Mouse (Mus musculus): ENCODE data around the gene Anks6. TPM values are rescaled to one million over a fixed set of nuclear protein-coding genes. Genes with fewer than 3 reads are reported as not detected.
A peak's percentile ranks its signal among the peaks of the same experiment; 100 is the strongest.

Gene Anks6
- polyA plus RNA-seq, 1 experiment from 2014 or later: 0.14 TPM

GRCm38 (mm10) chr4:47049216-47049615, 8.0 kb downstream of the Anks6 start:
- ATAC-seq: no peak
- 87% methylated on average over 16 of the region's 16 CpGs for WGBS (ENCODE audit: insufficient replicate concordance)

GRCm38 (mm10) chr4:47047765-47048164, 9.5 kb downstream of the Anks6 start:
- no peaks in the 10 kb centered on the region for H3K9me3 ChIP-seq (ENCODE audit: low read length)
- H3K9ac ChIP-seq (replicated peaks): no peak overlapping the region
- no peak overlapping the region for H3K4me2 ChIP-seq (ENCODE audit: low read depth, low read length)
- WGBS (ENCODE audit: insufficient replicate concordance): 79% methylated on average over 4 of the region's 4 CpGs
- H3K4me1 ChIP-seq (ENCODE audit: insufficient read depth): no peaks in the 10 kb centered on the region
- H3K4me3 ChIP-seq (ENCODE audit: low read depth, low read length): no peak overlapping the region
- ATAC-seq (no peak), DNase-seq (no peak)
- H3K27me3 ChIP-seq (ENCODE audit: insufficient read depth, low read length): peaks cover 13% of the 10 kb centered on the region
- TF ChIP-seq CTCF (IDR thresholded peaks at IDR 0.05; ENCODE audit: low read depth) (no peak), EP300 (IDR thresholded peaks at IDR 0.05; ENCODE audit: low read depth) (no peak)
- no peak overlapping the region for H3K27ac ChIP-seq (ENCODE audit: low read depth)
- H3K36me3 ChIP-seq (replicated peaks; ENCODE audit: insufficient read depth, low read length): no peaks in the 10 kb centered on the region

More at GRCm38 (mm10) chr4:47049216-47049615, 8.0 kb downstream of the Anks6 start:
- Histone ChIP-seq H3K4me2 (ENCODE audit: low read depth, low read length) (no peak overlapping the region), H3K36me3 (replicated peaks; ENCODE audit: insufficient read depth, low read length) (no peaks in the 10 kb centered on the region), H3K9ac (replicated peaks) (no peak overlapping the region), H3K4me1 (ENCODE audit: insufficient read depth) (no peaks in the 10 kb centered on the region), H3K27ac (ENCODE audit: low read depth) (no peak overlapping the region), H3K9me3 (ENCODE audit: low read length) (no peaks in the 10 kb centered on the region), H3K4me3 (ENCODE audit: low read depth, low read length) (no peak overlapping the region), H3K27me3 (ENCODE audit: insufficient read depth, low read length) (peaks cover 16% of the 10 kb centered on the region)
- DNase-seq: peak; percentile 22
- no peak for TF ChIP-seq EP300 (IDR thresholded peaks at IDR 0.05; ENCODE audit: low read depth)
- no peak for TF ChIP-seq CTCF (IDR thresholded peaks at IDR 0.05; ENCODE audit: low read depth)

- Histone ChIP-seq H3K4me2 (ENCODE audit: low read depth, low read length) (no peak overlapping the region), H3K9me3 (ENCODE audit: low read length) (no peaks in the 10 kb centered on the region), H3K27ac (ENCODE audit: low read depth) (no peak overlapping the region), H3K4me1 (ENCODE audit: insufficient read depth) (no peaks in the 10 kb centered on the region), H3K4me3 (ENCODE audit: low read depth, low read length) (no peak overlapping the region), H3K9ac (replicated peaks) (no peak overlapping the region), H3K36me3 (replicated peaks; ENCODE audit: insufficient read depth, low read length) (no peaks in the 10 kb centered on the region), H3K27me3 (ENCODE audit: insufficient read depth, low read length) (peaks cover 7% of the 10 kb centered on the region)
- no peak for DNase-seq
- no peak for ATAC-seq
- 75% methylated on average over 6 of the region's 6 CpGs for WGBS (ENCODE audit: insufficient replicate concordance)
- TF ChIP-seq CTCF (IDR thresholded peaks at IDR 0.05; ENCODE audit: low read depth) (peak; percentile 38), EP300 (IDR thresholded peaks at IDR 0.05; ENCODE audit: low read depth) (no peak)
These were observed 10.3 kb downstream of the Anks6 start for GRCm38 (mm10) chr4:47046974-47047373.

GRCm38 (mm10) chr4:47043866-47044265, 13.4 kb downstream of the Anks6 start:
- Histone ChIP-seq H3K4me2 (ENCODE audit: low read depth, low read length) (no peak overlapping the region), H3K4me3 (ENCODE audit: low read depth, low read length) (no peak overlapping the region), H3K4me1 (ENCODE audit: insufficient read depth) (no peaks in the 10 kb centered on the region), H3K27ac (ENCODE audit: low read depth) (no peak overlapping the region), H3K9me3 (ENCODE audit: low read length) (no peaks in the 10 kb centered on the region), H3K9ac (replicated peaks) (no peak overlapping the region), H3K36me3 (replicated peaks; ENCODE audit: insufficient read depth, low read length) (no peaks in the 10 kb centered on the region), H3K27me3 (ENCODE audit: insufficient read depth, low read length) (no peaks in the 10 kb centered on the region)
- no peak for ATAC-seq
- TF ChIP-seq CTCF (IDR thresholded peaks at IDR 0.05; ENCODE audit: low read depth) (no peak), EP300 (IDR thresholded peaks at IDR 0.05; ENCODE audit: low read depth) (no peak)
- WGBS (ENCODE audit: insufficient replicate concordance): 84% methylated on average over 9 of the region's 9 CpGs
- DNase-seq: no peak

GRCm38 (mm10) chr4:47039586-47039985, 17.6 kb downstream of the Anks6 start:
- TF ChIP-seq EP300 (IDR thresholded peaks at IDR 0.05; ENCODE audit: low read depth): no peak
- no peak for TF ChIP-seq CTCF (IDR thresholded peaks at IDR 0.05; ENCODE audit: low read depth)
- ATAC-seq: no peak
- no peak overlapping the region for H3K27ac ChIP-seq (ENCODE audit: low read depth)
- H3K4me3 ChIP-seq (ENCODE audit: low read depth, low read length): no peak overlapping the region
- H3K9ac ChIP-seq (replicated peaks): no peak overlapping the region
- no peak overlapping the region for H3K4me2 ChIP-seq (ENCODE audit: low read depth, low read length)
- no peaks in the 10 kb centered on the region for H3K27me3 ChIP-seq (ENCODE audit: insufficient read depth, low read length)
- H3K9me3 ChIP-seq (ENCODE audit: low read length): no peaks in the 10 kb centered on the region
- 87% methylated on average over 10 of the region's 10 CpGs for WGBS (ENCODE audit: insufficient replicate concordance)
- no peak for DNase-seq
- H3K36me3 ChIP-seq (replicated peaks; ENCODE audit: insufficient read depth, low read length): no peaks in the 10 kb centered on the region
- no peaks in the 10 kb centered on the region for H3K4me1 ChIP-seq (ENCODE audit: insufficient read depth)

GRCm38 (mm10) chr4:47037321-47037657, 19.9 kb downstream of the Anks6 start:
- peak; percentile 70; the same call in 1 of the 2 replicates for ATAC-seq
- no peak overlapping the region for H3K27ac ChIP-seq (ENCODE audit: low read depth)
- no peak overlapping the region for H3K9ac ChIP-seq (replicated peaks)
- no peak overlapping the region for H3K4me2 ChIP-seq (ENCODE audit: low read depth, low read length)
- H3K9me3 ChIP-seq (ENCODE audit: low read length): no peaks in the 10 kb centered on the region
- H3K36me3 ChIP-seq (replicated peaks; ENCODE audit: insufficient read depth, low read length): no peaks in the 10 kb centered on the region
- peak; percentile 86 for DNase-seq
- TF ChIP-seq EP300 (IDR thresholded peaks at IDR 0.05; ENCODE audit: low read depth) (no peak), CTCF (IDR thresholded peaks at IDR 0.05; ENCODE audit: low read depth) (peak; percentile 98)
- H3K4me3 ChIP-seq (ENCODE audit: low read depth, low read length): no peak overlapping the region
- WGBS (ENCODE audit: insufficient replicate concordance): 10% methylated on average over 5 of the region's 5 CpGs
- H3K27me3 ChIP-seq (ENCODE audit: insufficient read depth, low read length): no peaks in the 10 kb centered on the region
- H3K4me1 ChIP-seq (ENCODE audit: insufficient read depth): no peaks in the 10 kb centered on the region

Data from liver, postnatal 0 days (tissue).